8 mouse cellular contexts compared by ENCODE assay signal in the genomic region with DNA sequence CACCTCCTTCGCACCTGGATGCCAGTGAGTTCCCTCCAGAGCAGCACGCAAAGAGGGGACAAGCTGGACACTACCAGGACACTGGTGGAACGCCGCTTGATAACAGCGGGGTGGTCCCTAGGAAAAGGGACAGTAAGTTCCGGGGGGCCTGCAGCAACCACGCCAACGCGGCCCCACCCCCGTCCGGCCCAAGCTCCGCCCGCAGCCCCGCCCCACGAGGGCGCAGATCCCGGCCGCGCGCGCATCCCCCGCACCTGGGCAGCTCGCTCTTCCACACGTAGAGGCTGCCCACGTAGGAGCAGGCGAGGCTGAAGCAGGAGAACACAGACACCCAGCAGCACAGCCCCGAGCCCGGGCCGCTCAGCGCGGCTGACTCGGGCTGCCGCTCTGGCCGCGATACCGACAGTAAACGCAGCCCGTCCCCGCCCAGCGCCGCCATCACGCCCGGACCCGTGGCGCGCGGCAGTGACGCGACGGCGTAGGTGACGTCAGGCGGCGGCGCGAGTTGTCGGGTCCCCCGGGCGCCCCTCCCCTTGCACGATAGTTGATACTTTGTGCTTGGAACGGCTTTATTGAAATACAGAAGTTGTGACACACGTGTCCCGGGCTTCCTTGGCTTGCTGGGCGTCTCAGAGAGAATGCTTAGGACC. TPM values are rescaled to one million over a fixed set of nuclear protein-coding genes. Genes with fewer than 3 reads are reported as not detected.
DNase-seq lines count a peak whose midpoint lies in the region; ATAC-seq lines count a peak whose summit lies in the region.

Gene Rce1 (minus strand): TSS at position 463 of the 650 bp plus-strand sequence.

- no peaks in the 10 kb centered on the region for H3K9me3 ChIP-seq in intestine, embryonic 15.5 days

- H3K4me1 ChIP-seq in intestine, embryonic 15.5 days (replicated peaks) = peaks cover 14% of the 10 kb centered on the region

- peak within 1 kb of the TSS; percentile 93 for H3K27ac ChIP-seq in intestine, embryonic 15.5 days

- no peaks in the 10 kb centered on the region for H3K27me3 ChIP-seq in intestine, embryonic 15.5 days (replicated peaks)

- H3K4me2 ChIP-seq in intestine, embryonic 15.5 days (replicated peaks) = peak within 1 kb of the TSS; percentile 90

- H3K4me3 ChIP-seq in intestine, embryonic 15.5 days (replicated peaks) = peak within 1 kb of the TSS; percentile 87

- peak; percentile 94 for DNase-seq in adrenal gland, adult 2 months
- peak; percentile 96 for DNase-seq in embryo, embryonic 11 days
- DNase-seq in gastrocnemius, postnatal 36 days = peak; percentile 83 to 90
- DNase-seq in left cerebral cortex, postnatal 25 days (ENCODE audit: low spot score in 2 of 2) = peak; percentile 90 to 96
- peak; percentile 88 for DNase-seq in mesoderm, embryonic 11.5 days (ENCODE audit: low read depth, low spot score)
- peak; percentile 93 for DNase-seq in right cerebral cortex, postnatal 25 days
- peak; percentile 88 to 89 for DNase-seq in urinary bladder, postnatal 36 days (ENCODE audit: low spot score in 2 of 2)

- peaks cover 30% of the 10 kb centered on the region for H3K36me3 ChIP-seq in intestine, embryonic 15.5 days

- peak; percentile 94 for ATAC-seq in intestine, embryonic 15.5 days

- intact Hi-C loops in gastrocnemius, postnatal 36 days (cut with DNase I) = loop anchor here (10.0 kb wide), 1 partner anchor 339 kb away; the partner anchor contains the start of gene Mrpl11
- intact Hi-C loops in left cerebral cortex, postnatal 25 days (cut with DNase I) = no loop called here

- under 1% methylated on average over 64 of the region's 64 CpGs for WGBS in intestine, embryonic 15.5 days

- peak within 1 kb of the TSS; percentile 81 for H3K9ac ChIP-seq in intestine, embryonic 15.5 days

RNA-seq across cellular contexts. Expression of gene Rce1, which starts in this region (rescaled TPM):
- total RNA-seq in adrenal gland, adult 2 months (2021) = 10 to 100 TPM; 34.8 to 44.2 TPM
- polyA plus RNA-seq in adrenal gland, adult 2 months (2012; rRNA removed) = 125 and 141 TPM in 2 replicates
- total RNA-seq in gastrocnemius, postnatal 36 days (2021) = 1 to 10 TPM; 4.6 to 5.7 TPM
- 61.5 and 68.8 TPM in 2 replicates for polyA plus RNA-seq in intestine, embryonic 15.5 days (2015; fragmentation: Nextera tagmentation; extraction: Ambion mirVana)
- total RNA-seq in left cerebral cortex, postnatal 25 days (2021) = 10 to 100 TPM; 25.1 to 26.1 TPM

Comparison
In these comparisons a context has a peak if more than half of its experiments do, and no peak if none do; other contexts are left out.
1. Peak in every context shown above with its lines: DNase-seq, ATAC-seq, H3K4me3 ChIP-seq and H3K27ac ChIP-seq.